Mouse (Mus musculus): ENCODE measurements around the gene Hes3.

The Hes3 gene

GRCm38 (mm10) chr4:152260451-152260850 is 31.0 kb downstream of the Hes3 start:
- no peak for DNase-seq (ENCODE audit: low spot score in 2 of 2)

GRCm38 (mm10) chr4:152257070-152257469 is 34.4 kb downstream of the Hes3 start:
- peak in 1 of 2 experiments; percentile 63 for DNase-seq (ENCODE audit: low spot score in 2 of 2)

- no peak for DNase-seq (ENCODE audit: low spot score in 2 of 2)
Observed at GRCm38 (mm10) chr4:152253183-152253759, 38.2 kb downstream of the Hes3 start.

GRCm38 (mm10) chr4:152250615-152251014 is 40.8 kb downstream of the Hes3 start:
- no peak for DNase-seq (ENCODE audit: low spot score in 2 of 2)

- no peak for DNase-seq (ENCODE audit: low spot score in 2 of 2)
Observed at GRCm38 (mm10) chr4:152247195-152247594, 44.3 kb downstream of the Hes3 start.

GRCm38 (mm10) chr4:152246011-152246410 is 45.5 kb downstream of the Hes3 start:
- no peak for DNase-seq (ENCODE audit: low spot score in 2 of 2)

GRCm38 (mm10) chr4:152244545-152245522 is 46.6 kb downstream of the Hes3 start:
- no peak for DNase-seq (ENCODE audit: low spot score in 2 of 2)

GRCm38 (mm10) chr4:152243969-152244368 is 47.5 kb downstream of the Hes3 start:
- DNase-seq (ENCODE audit: low spot score in 2 of 2), result no peak

- no peak for DNase-seq (ENCODE audit: low spot score in 2 of 2)
Observed at GRCm38 (mm10) chr4:152243241-152243891, 48.1 kb downstream of the Hes3 start.

- no peak for DNase-seq (ENCODE audit: low spot score in 2 of 2)
Observed at GRCm38 (mm10) chr4:152239974-152240373, 51.5 kb downstream of the Hes3 start.

All from urinary bladder, postnatal 4 days (tissue).